Mouse (Mus musculus) embryonic facial prominence, embryonic 10.5 days (tissue): ENCODE results near the gene Sgsm2. TPM values are rescaled to one million over a fixed set of nuclear protein-coding genes. Genes with fewer than 3 reads are reported as not detected.

Experiments used
- DNase-seq: peaks from one replicate; pipeline ENCODE4 v3.0.0-alpha.2; 2017; ENCODE audit warnings: low spot score
- H3K27ac ChIP-seq: fragments of 300-500 bp; sonication (generic); replicated peaks from 2 replicates; pipeline ENCODE4 v1.5.1; 2016; ENCODE audit warnings: mild to moderate bottlenecking
- H3K27me3 ChIP-seq: fragments of 300-500 bp; sonication (generic); replicated peaks from 2 replicates; pipeline ENCODE4 v1.6.1; 2016; ENCODE audit warnings: low read depth, mild to moderate bottlenecking; ENCODE audit not compliant: poor library complexity, severe bottlenecking
- H3K36me3 ChIP-seq: fragments of 300-500 bp; sonication (generic); replicated peaks from 2 replicates; pipeline ENCODE4 v1.6.1; 2016; ENCODE audit warnings: mild to moderate bottlenecking, moderate library complexity
- H3K4me1 ChIP-seq: fragments of 300-500 bp; sonication (generic); 2 replicates; pipeline ENCODE4 v1.6.1; 2016
- H3K4me3 ChIP-seq: fragments of 300-500 bp; sonication (generic); 2 replicates; pipeline ENCODE4 v1.5.1; 2016; ENCODE audit warnings: mild to moderate bottlenecking, moderate library complexity
- H3K9me3 ChIP-seq: fragments of 300-500 bp; sonication (generic); 2 replicates; pipeline ENCODE4 v1.6.1; 2016; ENCODE audit warnings: mild to moderate bottlenecking
- WGBS: fragments of 180-500 bp; shearing (Covaris S2); methylation state at CpG from one replicate; pipeline ENCODE4 v1.1.7; 2016; 5-methylcytosine and 5-hydroxymethylcytosine counted together
- polyA plus RNA-seq: library from polyadenylated mRNA; unstranded; fragments of >200 nt; fragmentation: Nextera tagmentation; extraction: Ambion mirVana; gene quantifications from 2 replicates; pipeline ENCODE4 v1.2.1, GENCODE M21; 2016

Sgsm2 gene
- polyA plus RNA-seq, 1 experiment from 2014 or later = 4.4 TPM

DNA sequence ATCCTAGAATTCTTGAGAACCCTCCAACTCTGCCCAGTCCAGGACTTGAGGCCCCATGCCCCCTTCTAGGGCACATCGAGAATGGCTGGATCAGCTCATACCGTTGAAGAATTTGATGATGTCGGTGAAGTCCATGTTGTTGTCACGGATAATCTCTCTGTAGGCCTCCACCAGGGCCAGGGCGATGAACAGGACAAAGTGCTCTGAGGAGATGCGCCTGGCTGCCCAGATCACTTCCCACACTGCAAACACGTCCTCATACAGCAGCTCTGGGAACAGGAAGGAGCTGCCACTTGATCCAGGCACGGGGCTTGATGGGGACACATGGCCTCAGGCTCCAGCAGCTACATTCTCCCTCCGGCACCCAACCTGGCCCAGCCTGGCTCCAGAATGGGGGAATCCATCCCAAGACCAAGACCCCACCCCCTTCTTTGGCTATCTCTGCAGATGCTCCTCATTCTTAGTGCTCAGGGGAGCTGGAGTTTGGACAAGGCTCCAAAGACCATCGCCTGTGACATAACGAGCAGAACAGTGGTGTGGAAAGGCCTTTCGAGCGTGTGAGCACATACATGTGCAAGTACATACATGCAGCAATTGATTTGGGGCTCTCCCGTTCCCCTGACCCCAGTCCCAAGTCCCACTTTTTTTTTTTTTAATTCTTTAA, 45.7 kb downstream of the Sgsm2 start:
- Histone ChIP-seq H3K4me3 (no peak overlapping the region), H3K36me3 (peaks cover 17% of the 10 kb centered on the region), H3K4me1 (peaks cover 25% of the 10 kb centered on the region), H3K27ac (0 out of 2 replicates have a peak overlapping the region, but pooled peaks have one; percentile 31), H3K9me3 (no peaks in the 10 kb centered on the region), H3K27me3 (no peaks in the 10 kb centered on the region)
- WGBS = 73% methylated on average over 14 of the region's 14 CpGs
- no peak for DNase-seq

DNA sequence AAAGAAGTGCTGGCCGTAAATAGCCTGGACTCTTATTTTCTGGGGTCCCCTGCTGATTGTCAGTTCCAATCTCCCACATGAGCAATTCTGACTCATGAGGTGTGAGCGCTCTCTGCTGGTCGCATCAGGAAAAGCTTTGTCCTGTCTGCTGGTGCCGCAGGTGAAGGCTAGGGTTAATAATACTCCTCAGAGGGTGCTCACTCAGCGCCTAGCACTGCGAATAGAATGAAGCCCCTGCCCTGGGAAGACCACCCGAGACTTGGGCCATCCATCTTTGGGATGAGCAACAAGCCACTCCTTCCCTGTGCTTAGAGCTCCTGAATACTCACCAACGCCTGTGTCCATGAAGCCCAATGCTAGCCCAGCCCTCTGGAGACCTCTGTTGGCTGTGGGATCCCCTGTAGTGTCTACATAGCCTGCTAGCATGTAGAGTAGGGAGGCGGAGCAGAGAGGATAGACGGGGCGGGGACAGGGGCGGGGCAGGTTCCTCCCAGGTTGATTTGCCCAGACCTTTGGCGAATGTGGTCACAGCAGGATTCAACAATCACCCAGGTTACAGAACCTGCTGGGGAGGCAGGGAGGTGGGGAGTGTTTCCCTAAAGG, 48.8 kb downstream of the Sgsm2 start:
- Histone ChIP-seq H3K27ac (peak overlapping the region; percentile 30; the same call in 1 of the 2 replicates), H3K4me1 (peaks cover 31% of the 10 kb centered on the region), H3K4me3 (no peak overlapping the region), H3K9me3 (peaks cover 3% of the 10 kb centered on the region; the same call in 1 of the 2 replicates), H3K36me3 (peaks cover 40% of the 10 kb centered on the region), H3K27me3 (no peaks in the 10 kb centered on the region)
- WGBS = 3% methylated on average over 13 of the region's 13 CpGs
- peak; percentile 72 for DNase-seq

DNA sequence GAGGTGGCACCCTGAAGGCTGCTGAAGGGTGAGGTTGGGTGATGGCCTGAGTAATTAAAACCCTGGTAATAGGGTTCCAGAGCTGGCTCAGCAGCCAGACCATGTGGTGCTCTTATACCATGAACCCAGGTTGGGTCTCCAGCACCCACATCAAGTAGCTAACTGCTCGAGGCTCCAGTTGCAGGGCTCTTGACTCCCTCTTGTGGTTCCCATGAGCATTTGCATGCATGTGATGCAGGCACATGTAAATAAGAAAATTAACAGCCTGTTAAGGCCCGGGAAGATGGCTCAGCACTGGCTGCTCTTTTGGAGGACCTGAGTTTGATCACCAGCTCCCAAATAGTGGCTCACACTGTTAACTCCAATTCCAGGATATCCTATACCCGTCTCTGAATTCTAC, 51.1 kb downstream of the Sgsm2 start:
- no peak overlapping the region for H3K4me3 ChIP-seq
- H3K4me1 ChIP-seq = peaks cover 36% of the 10 kb centered on the region
- no peak overlapping the region for H3K27ac ChIP-seq
- no peak for DNase-seq
- H3K27me3 ChIP-seq = no peaks in the 10 kb centered on the region
- peaks cover 3% of the 10 kb centered on the region; the same call in 1 of the 2 replicates for H3K9me3 ChIP-seq
- 74% methylated on average over 3 of the region's 3 CpGs for WGBS
- peaks cover 58% of the 10 kb centered on the region for H3K36me3 ChIP-seq

DNA sequence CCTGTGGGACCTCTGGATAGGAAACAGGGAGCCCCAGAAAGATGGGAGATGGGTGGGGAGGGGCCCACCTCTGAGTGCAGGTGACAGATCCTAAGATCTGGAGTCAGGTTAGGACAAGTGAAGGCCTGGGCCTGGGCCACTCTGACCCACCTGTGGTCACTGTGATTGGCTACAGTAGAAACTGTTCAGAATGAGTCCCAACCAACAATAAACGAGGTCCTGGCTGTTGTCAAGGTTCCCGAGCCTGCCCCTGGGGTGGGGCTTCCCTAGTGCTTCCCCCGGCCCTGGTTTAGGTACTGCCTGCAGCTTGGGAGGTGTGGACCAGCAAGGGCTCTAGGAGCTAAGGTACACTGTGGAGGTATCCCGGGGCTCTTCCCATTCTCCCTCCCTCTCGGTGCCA, 53.1 kb downstream of the Sgsm2 start:
- 65% methylated on average over 5 of the region's 5 CpGs for WGBS

DNA sequence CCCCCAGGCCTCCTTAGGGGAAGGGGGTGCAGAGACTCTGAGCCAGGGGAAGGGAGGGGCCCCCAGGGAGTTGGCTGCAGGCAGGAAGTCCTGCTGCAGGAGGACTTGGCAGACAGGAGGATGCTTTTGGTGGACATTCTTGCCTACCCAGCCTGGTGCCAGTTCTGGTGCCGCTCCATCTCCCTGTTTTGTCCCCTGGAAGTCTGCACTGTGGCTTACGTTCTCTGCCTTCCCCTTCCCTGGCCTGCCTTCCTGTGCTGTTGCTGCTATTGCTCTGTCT, 53.5 kb downstream of the Sgsm2 start:
- Histone ChIP-seq H3K27ac (0 out of 2 replicates have a peak overlapping the region, but pooled peaks have one; percentile 19), H3K4me3 (no peak overlapping the region), H3K27me3 (no peaks in the 10 kb centered on the region), H3K36me3 (peaks cover 69% of the 10 kb centered on the region), H3K9me3 (peaks cover 3% of the 10 kb centered on the region; the same call in 1 of the 2 replicates), H3K4me1 (peaks cover 30% of the 10 kb centered on the region)
- DNase-seq = no peak
- WGBS = 81% methylated on average over 2 of the region's 2 CpGs

More for the DNA sequence above, 53.1 kb downstream of the Sgsm2 start:
- H3K27me3 ChIP-seq = no peaks in the 10 kb centered on the region
- peaks cover 69% of the 10 kb centered on the region for H3K36me3 ChIP-seq
- peaks cover 31% of the 10 kb centered on the region for H3K4me1 ChIP-seq
- peaks cover 3% of the 10 kb centered on the region; the same call in 1 of the 2 replicates for H3K9me3 ChIP-seq
- H3K27ac ChIP-seq = no peak overlapping the region
- no peak for DNase-seq
- H3K4me3 ChIP-seq = no peak overlapping the region

DNA sequence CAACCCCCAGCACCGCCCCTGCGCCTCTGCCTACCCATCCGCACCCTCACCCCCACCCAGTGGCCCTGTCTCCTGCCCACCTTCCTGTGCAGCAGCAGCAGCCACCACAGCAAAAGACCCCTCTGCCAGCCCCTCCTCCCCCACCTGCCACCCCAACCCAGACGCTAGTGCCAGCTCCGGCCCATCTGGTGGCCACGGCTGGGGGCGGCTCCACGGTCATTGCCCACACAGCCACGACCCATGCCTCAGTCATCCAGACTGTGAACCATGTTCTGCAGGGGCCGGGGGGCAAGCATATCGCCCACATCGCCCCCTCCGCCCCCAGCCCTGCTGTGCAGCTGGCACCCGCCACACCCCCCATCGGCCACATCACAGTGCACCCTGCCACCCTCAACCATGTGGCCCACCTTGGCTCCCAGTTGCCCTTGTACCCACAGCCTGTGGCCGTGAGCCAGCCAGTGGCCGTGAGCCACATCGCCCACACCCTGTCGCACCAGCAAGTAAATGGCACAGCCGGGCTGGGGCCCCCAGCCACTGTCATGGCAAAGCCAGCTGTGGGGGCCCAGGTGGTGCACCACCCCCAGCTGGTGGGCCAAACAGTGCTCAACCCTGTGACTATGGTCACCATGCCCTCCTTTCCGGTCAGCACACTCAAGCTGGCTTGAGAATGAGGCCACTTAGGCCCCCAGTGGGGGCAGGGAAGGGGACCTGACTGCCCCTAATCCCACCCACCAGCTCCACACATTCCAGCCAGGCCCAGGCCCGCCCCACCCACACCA, 54.0 kb downstream of the Sgsm2 start:
- DNase-seq = no peak
- WGBS = 89% methylated on average over 22 of the region's 22 CpGs
- peaks cover 69% of the 10 kb centered on the region for H3K36me3 ChIP-seq
- peaks cover 30% of the 10 kb centered on the region for H3K4me1 ChIP-seq
- no peak overlapping the region for H3K4me3 ChIP-seq
- peak overlapping the region; percentile 30; the same call in 1 of the 2 replicates for H3K27ac ChIP-seq
- no peaks in the 10 kb centered on the region for H3K27me3 ChIP-seq
- H3K9me3 ChIP-seq = peaks cover 3% of the 10 kb centered on the region; the same call in 1 of the 2 replicates

DNA sequence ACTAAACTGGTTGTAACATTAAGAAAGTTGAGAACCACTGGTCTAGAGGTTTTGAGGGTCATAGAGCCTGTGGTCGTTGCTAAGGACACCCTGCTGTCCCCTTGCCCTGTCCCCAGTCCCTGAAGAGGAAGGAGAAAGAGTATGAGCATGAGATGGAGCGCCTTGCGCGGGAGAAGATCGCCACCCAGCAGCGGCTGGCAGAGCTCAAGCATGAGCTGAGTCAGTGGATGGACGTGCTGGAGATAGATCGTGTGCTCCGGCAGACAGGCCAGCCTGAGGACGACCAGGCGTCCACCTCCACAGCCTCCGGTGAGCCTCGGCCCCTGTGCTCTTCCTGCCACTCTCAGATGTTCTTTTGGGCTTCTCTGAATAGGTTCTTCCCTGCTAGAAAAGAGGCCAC, 54.8 kb downstream of the Sgsm2 start:
- no peak for DNase-seq
- Histone ChIP-seq H3K4me1 (peaks cover 36% of the 10 kb centered on the region), H3K9me3 (peaks cover 3% of the 10 kb centered on the region; the same call in 1 of the 2 replicates), H3K27ac (no peak overlapping the region), H3K36me3 (peaks cover 70% of the 10 kb centered on the region), H3K27me3 (no peaks in the 10 kb centered on the region), H3K4me3 (no peak overlapping the region)
- WGBS = 88% methylated on average over 13 of the region's 13 CpGs

DNA sequence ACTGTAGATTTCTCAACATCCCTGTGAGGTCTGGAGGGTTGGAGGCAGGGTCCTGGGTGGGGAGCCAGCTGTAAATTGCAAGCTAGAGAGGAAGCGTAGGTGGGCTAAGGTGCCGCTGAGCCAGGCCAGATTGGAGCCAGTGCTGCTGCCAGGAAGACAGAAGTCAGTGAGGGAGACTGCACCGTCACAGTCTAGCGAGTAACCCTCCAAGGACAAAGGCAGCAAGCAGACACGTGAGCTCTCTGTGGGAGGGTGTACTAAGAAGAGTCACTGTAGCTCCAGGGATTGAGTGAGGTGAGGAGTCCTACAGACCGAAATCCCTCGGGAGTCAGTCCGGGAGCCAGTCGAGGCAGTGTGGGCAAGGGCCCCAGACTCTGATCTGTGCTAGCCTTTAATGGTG, 55.5 kb downstream of the Sgsm2 start:
- no peak for DNase-seq
- Histone ChIP-seq H3K27ac (no peak overlapping the region), H3K36me3 (peaks cover 77% of the 10 kb centered on the region), H3K4me3 (no peak overlapping the region), H3K4me1 (peaks cover 42% of the 10 kb centered on the region), H3K9me3 (peaks cover 3% of the 10 kb centered on the region; the same call in 1 of the 2 replicates), H3K27me3 (peaks cover 3% of the 10 kb centered on the region; the same call in 1 of the 2 replicates)
- 78% methylated on average over 9 of the region's 9 CpGs for WGBS

DNA sequence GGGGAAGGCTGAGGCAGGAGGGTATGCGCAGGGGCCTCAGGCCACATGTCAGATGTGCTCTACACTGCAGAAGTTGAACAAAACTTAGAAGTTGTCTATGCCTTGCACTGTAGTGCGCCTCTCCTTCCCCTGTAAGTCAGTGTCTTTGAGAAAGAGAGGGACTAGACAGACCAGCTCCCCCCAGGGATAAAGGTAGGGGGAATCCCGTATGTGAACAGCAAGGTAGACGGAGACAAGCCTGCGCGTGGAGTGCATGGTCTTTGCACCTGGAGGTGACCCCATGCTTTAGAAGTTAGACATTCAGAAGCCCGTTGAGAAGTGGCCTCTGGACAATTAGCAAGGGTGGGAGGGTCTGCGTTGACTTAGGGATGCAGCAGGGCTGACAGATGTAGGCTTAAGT, 56.1 kb downstream of the Sgsm2 start:
- no peak overlapping the region for H3K4me3 ChIP-seq
- no peak overlapping the region for H3K27ac ChIP-seq
- peaks cover 77% of the 10 kb centered on the region for H3K36me3 ChIP-seq
- no peak for DNase-seq
- peaks cover 49% of the 10 kb centered on the region for H3K4me1 ChIP-seq
- peaks cover 2% of the 10 kb centered on the region; the same call in 1 of the 2 replicates for H3K9me3 ChIP-seq
- peaks cover 3% of the 10 kb centered on the region; the same call in 1 of the 2 replicates for H3K27me3 ChIP-seq
- 89% methylated on average over 8 of the region's 8 CpGs for WGBS

DNA sequence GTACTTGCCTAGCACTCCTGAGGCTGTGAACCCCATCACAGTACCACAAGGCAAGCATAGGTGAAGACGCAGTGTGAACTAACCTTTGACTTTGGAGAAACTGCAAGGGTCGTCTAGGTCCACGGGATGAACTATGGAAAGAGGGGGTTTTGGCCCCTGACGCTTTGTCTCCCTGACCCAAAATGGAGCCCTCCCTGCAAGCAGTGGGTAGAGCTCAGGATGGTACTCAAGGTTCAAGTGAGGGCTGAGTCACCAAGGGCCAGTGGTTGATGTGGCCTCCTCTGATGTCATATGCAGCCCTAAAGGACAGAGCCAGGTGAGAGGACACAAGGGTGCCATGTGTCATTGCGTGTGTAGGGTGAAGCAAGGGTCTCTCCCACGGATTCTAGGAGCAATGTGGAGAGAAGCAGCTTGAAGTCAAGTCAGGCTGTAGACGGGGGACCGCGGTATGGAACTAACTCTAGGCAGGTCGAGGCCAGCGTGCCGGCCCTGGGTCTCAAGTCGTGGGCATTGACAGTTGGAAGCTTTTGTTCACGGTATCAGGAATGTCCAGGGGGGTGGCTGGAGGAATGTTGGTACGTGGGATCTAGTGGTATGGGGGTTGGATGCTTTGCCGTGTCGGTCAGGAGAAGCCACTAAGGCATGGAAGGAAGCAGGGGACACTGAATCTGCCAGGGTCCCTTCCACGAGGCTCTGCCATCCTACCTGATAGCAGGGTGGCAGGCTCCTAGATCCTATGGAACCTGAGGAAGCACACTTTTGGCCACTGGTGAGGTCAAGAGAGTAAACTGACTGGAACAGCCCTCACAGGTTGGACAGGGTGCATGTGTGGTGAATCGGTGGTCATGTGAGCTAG, 56.8 kb downstream of the Sgsm2 start:
- Histone ChIP-seq H3K9me3 (no peaks in the 10 kb centered on the region), H3K27me3 (peaks cover 3% of the 10 kb centered on the region; the same call in 1 of the 2 replicates), H3K27ac (no peak overlapping the region), H3K4me1 (peaks cover 52% of the 10 kb centered on the region), H3K4me3 (no peak overlapping the region), H3K36me3 (peaks cover 70% of the 10 kb centered on the region)
- 94% methylated on average over 19 of the region's 19 CpGs for WGBS
- DNase-seq = no peak

DNA sequence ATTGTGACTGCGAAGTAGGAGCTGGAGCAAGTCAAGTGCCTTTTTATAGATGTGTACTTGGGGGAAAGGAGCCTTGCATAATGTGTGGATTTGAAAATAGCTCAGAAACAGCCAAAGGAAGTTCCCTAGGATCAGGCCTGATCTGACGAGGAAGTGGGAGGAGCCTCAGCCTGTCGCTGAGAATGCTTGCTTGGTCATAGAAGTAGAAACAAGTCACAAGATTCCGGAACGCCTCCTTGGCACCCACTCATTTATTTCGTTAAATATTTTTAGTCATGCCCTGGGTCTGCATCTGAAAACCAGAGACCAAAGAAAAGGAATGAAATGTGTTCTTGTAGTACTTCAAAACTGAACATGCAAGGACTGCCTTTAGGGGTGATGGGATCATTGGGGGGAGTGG, 57.9 kb downstream of the Sgsm2 start:
- peaks cover 64% of the 10 kb centered on the region for H3K4me1 ChIP-seq
- peak overlapping the region; percentile 93; the same call in 1 of the 2 replicates for H3K27ac ChIP-seq
- DNase-seq = no peak
- no peaks in the 10 kb centered on the region for H3K9me3 ChIP-seq
- peaks cover 3% of the 10 kb centered on the region; the same call in 1 of the 2 replicates for H3K27me3 ChIP-seq
- peaks cover 59% of the 10 kb centered on the region for H3K36me3 ChIP-seq
- 49% methylated on average over 6 of the region's 6 CpGs for WGBS
- peak overlapping the region; percentile 66 for H3K4me3 ChIP-seq

DNA sequence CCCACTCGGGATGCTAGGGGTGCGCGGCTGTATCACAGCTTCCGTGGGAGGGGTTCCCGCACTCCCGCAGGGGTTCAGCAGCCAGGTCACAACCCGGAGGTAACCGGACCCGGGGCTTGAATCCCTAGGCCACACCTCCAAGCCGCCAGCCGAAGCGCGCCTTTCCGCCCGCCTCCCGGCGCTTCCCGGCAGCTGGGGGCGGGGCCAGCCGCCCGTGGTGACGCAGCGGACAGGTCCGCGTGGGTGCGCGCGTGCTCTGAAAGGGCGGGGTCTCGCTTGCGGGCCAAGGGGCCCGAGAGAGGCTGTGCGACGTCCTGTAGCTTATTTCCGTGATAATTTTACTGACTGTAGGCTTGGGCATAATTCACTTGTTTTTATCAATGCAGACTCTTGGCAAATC, 58.4 kb downstream of the Sgsm2 start:
- H3K4me1 ChIP-seq = peaks cover 67% of the 10 kb centered on the region
- no peaks in the 10 kb centered on the region for H3K9me3 ChIP-seq
- WGBS = under 1% methylated on average over 35 of the region's 35 CpGs
- peak overlapping the region; percentile 66 for H3K4me3 ChIP-seq
- H3K27ac ChIP-seq = peak overlapping the region; percentile 93
- H3K27me3 ChIP-seq = peaks cover 3% of the 10 kb centered on the region; the same call in 1 of the 2 replicates
- DNase-seq = peak; percentile 96
- peaks cover 56% of the 10 kb centered on the region for H3K36me3 ChIP-seq
